Mouse (Mus musculus): Measurements from ENCODE around the gene Cep290. TPM values are rescaled to one million over a fixed set of nuclear protein-coding genes. Genes with fewer than 3 reads are reported as not detected.

Gene Cep290
- polyA plus RNA-seq, 1 experiment, result 0.89 TPM

DNA sequence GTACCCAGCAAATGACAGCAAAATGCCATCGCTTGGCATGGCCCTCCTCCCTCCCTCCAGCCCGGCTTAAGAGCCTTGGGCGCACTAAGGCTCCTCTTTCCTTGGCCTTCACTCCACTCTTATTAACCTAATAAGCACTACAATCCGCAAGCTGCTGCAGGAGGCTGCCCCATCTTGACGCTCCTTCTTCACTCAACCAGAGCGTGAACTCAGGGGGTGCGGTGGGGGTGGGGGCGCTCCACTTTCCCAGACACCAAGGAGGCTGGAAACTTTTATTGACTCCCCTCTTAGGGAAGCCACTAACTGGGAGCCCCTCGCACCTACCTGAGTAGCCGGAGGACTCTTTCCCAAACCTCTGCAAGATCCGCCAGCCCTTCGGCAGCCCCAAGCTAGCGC, 659 bp upstream of the Cep290 start:
- Histone ChIP-seq H3K4me2 (ENCODE audit: low read depth) (peak overlapping the region; percentile 72), H3K79me2 (ENCODE audit: control insufficient read depth, insufficient read depth) (peaks cover 39% of the 10 kb centered on the region), H3ac (ENCODE audit: control insufficient read depth, insufficient read length) (peak overlapping the region; percentile 56), H3K36me3 (ENCODE audit: control insufficient read depth, insufficient read depth) (no peaks in the 10 kb centered on the region), H3K27me3 (ENCODE audit: control insufficient read depth, insufficient read depth, insufficient read length) (no peaks in the 10 kb centered on the region), H3K4me3 (peak overlapping the region; percentile 85)
- TF ChIP-seq E2F4 (IDR thresholded peaks at IDR 0.05; ENCODE audit: insufficient read depth) (no peak), TCF3 (IDR thresholded peaks at IDR 0.05; ENCODE audit: insufficient read length, low read depth) (no peak), MAX (IDR thresholded peaks at IDR 0.05; ENCODE audit: low read depth) (no peak), MYOG (IDR thresholded peaks at IDR 0.05; ENCODE audit: control insufficient read depth in 1 of 3, insufficient read depth in 1 of 3, insufficient read length in 2 of 3, low read depth in 2 of 3) (no peak), POLR2AphosphoS2 (IDR thresholded peaks at IDR 0.05; ENCODE audit: insufficient read length, low read depth) (no peak), CEBPB (IDR thresholded peaks at IDR 0.05; ENCODE audit: insufficient read depth, poor library complexity, severe bottlenecking) (no peak), USF1 (IDR thresholded peaks at IDR 0.05; ENCODE audit: low read depth) (no peak), MYOD1 (IDR thresholded peaks at IDR 0.05; ENCODE audit: control insufficient read depth in 1 of 3, insufficient read length in 2 of 3, low read depth in 2 of 3) (no peak), POLR2A (IDR thresholded peaks at IDR 0.05; ENCODE audit: insufficient read length, low read depth) (no peak), TCF12 (IDR thresholded peaks at IDR 0.05; ENCODE audit: insufficient read depth, poor library complexity, severe bottlenecking) (no peak), REST (IDR thresholded peaks at IDR 0.05; ENCODE audit: insufficient read depth, insufficient read length) (no peak), SRF (IDR thresholded peaks at IDR 0.05; ENCODE audit: control insufficient read depth, insufficient read length, low read depth) (no peak)

DNA sequence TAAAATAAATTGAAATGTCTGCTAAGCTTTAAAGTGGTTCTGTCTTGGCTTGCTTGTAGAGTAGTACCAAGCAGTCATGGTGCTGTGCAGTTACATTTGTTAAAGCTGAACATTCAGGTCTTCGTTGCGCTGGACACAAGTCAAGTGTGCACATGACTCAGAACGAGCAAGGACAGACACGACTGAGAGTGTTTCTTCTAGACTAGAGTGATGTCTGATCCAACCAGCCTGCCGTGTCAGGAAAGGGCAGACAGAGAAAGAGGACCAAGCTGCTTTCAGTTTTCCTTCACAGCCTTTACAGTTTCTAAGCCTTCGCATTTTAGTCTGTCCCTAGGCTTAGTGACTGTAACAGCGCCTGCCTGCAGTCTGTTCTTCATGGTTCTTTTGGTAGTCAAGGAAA, 4.6 kb downstream of the Cep290 start:
- no peak overlapping the region for H3K4me3 ChIP-seq
- H3ac ChIP-seq (ENCODE audit: control insufficient read depth, insufficient read length), result no peak overlapping the region
- H3K27me3 ChIP-seq (ENCODE audit: control insufficient read depth, insufficient read depth, insufficient read length), result no peaks in the 10 kb centered on the region
- no peaks in the 10 kb centered on the region for H3K79me2 ChIP-seq (ENCODE audit: control insufficient read depth, insufficient read depth)
- no peaks in the 10 kb centered on the region for H3K36me3 ChIP-seq (ENCODE audit: control insufficient read depth, insufficient read depth)
- no peak overlapping the region for H3K4me2 ChIP-seq (ENCODE audit: low read depth)
- TF ChIP-seq USF1 (IDR thresholded peaks at IDR 0.05; ENCODE audit: low read depth) (no peak), TCF3 (IDR thresholded peaks at IDR 0.05; ENCODE audit: insufficient read length, low read depth) (no peak), TCF12 (IDR thresholded peaks at IDR 0.05; ENCODE audit: insufficient read depth, poor library complexity, severe bottlenecking) (no peak), MAX (IDR thresholded peaks at IDR 0.05; ENCODE audit: low read depth) (no peak), POLR2A (IDR thresholded peaks at IDR 0.05; ENCODE audit: insufficient read length, low read depth) (no peak), CEBPB (IDR thresholded peaks at IDR 0.05; ENCODE audit: insufficient read depth, poor library complexity, severe bottlenecking) (no peak), SRF (IDR thresholded peaks at IDR 0.05; ENCODE audit: control insufficient read depth, insufficient read length, low read depth) (no peak), MYOG (IDR thresholded peaks at IDR 0.05; ENCODE audit: control insufficient read depth in 1 of 3, insufficient read depth in 1 of 3, insufficient read length in 2 of 3, low read depth in 2 of 3) (no peak), E2F4 (IDR thresholded peaks at IDR 0.05; ENCODE audit: insufficient read depth) (no peak), POLR2AphosphoS2 (IDR thresholded peaks at IDR 0.05; ENCODE audit: insufficient read length, low read depth) (no peak), MYOD1 (IDR thresholded peaks at IDR 0.05; ENCODE audit: control insufficient read depth in 1 of 3, insufficient read length in 2 of 3, low read depth in 2 of 3) (no peak), REST (IDR thresholded peaks at IDR 0.05; ENCODE audit: insufficient read depth, insufficient read length) (no peak)

DNA sequence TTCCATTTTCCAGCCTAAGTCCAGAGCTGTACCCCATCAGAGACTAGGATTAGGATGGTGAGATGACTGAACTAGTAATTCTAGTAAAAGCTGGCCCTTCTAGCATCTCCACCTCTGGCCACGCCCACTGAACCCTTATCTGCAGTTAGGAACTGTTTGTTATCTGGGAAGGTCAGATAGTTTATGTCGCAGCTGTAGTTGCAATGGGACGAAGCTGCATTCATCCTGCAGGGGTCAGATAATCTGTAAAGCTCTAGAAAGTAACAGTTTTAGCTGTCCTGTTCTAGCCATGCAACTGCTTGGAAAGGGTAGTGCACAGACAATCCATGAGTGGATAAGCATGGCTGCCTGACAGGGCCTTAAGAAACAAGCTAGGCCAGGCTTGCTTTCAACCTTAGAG, 11.0 kb downstream of the Cep290 start:
- no peak overlapping the region for H3K4me2 ChIP-seq (ENCODE audit: low read depth)
- H3ac ChIP-seq (ENCODE audit: control insufficient read depth, insufficient read length), result no peak overlapping the region
- H3K36me3 ChIP-seq (ENCODE audit: control insufficient read depth, insufficient read depth), result peaks cover 14% of the 10 kb centered on the region
- no peaks in the 10 kb centered on the region for H3K79me2 ChIP-seq (ENCODE audit: control insufficient read depth, insufficient read depth)
- TF ChIP-seq MAX (IDR thresholded peaks at IDR 0.05; ENCODE audit: low read depth) (no peak), CEBPB (IDR thresholded peaks at IDR 0.05; ENCODE audit: insufficient read depth, poor library complexity, severe bottlenecking) (no peak), MYOG (IDR thresholded peaks at IDR 0.05; ENCODE audit: control insufficient read depth in 1 of 3, insufficient read depth in 1 of 3, insufficient read length in 2 of 3, low read depth in 2 of 3) (no peak), MYOD1 (IDR thresholded peaks at IDR 0.05; ENCODE audit: control insufficient read depth in 1 of 3, insufficient read length in 2 of 3, low read depth in 2 of 3) (no peak), TCF3 (IDR thresholded peaks at IDR 0.05; ENCODE audit: insufficient read length, low read depth) (no peak), POLR2AphosphoS2 (IDR thresholded peaks at IDR 0.05; ENCODE audit: insufficient read length, low read depth) (no peak), USF1 (IDR thresholded peaks at IDR 0.05; ENCODE audit: low read depth) (no peak), REST (IDR thresholded peaks at IDR 0.05; ENCODE audit: insufficient read depth, insufficient read length) (no peak), TCF12 (IDR thresholded peaks at IDR 0.05; ENCODE audit: insufficient read depth, poor library complexity, severe bottlenecking) (no peak), POLR2A (IDR thresholded peaks at IDR 0.05; ENCODE audit: insufficient read length, low read depth) (no peak), SRF (IDR thresholded peaks at IDR 0.05; ENCODE audit: control insufficient read depth, insufficient read length, low read depth) (no peak)
- H3K27me3 ChIP-seq (ENCODE audit: control insufficient read depth, insufficient read depth, insufficient read length), result no peaks in the 10 kb centered on the region
- H3K4me3 ChIP-seq, result no peak overlapping the region

DNA sequence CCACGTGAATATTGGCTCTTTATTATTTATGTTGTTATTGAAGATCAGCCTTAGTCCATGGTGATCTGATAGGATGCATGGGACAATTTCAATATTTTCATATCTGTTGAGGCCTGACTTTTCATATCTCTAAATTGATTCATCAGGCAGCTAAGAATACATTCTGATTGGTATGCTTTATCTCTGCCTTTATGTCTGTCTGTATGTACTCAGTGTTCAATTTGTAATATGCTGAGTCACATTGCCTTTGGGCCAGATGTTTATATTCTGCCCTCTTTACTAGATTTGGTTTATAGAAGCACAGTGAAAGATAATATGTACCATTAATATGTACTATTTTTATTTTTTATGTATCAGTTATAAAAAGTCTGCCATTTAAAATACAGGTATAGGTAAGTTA, 20.8 kb downstream of the Cep290 start:
- no peak overlapping the region for H3K4me3 ChIP-seq
- H3ac ChIP-seq (ENCODE audit: control insufficient read depth, insufficient read length), result no peak overlapping the region
- no peaks in the 10 kb centered on the region for H3K79me2 ChIP-seq (ENCODE audit: control insufficient read depth, insufficient read depth)
- TF ChIP-seq E2F4 (IDR thresholded peaks at IDR 0.05; ENCODE audit: insufficient read depth) (no peak), CEBPB (IDR thresholded peaks at IDR 0.05; ENCODE audit: insufficient read depth, poor library complexity, severe bottlenecking) (no peak), USF1 (IDR thresholded peaks at IDR 0.05; ENCODE audit: low read depth) (no peak), MYOG (IDR thresholded peaks at IDR 0.05; ENCODE audit: control insufficient read depth in 1 of 3, insufficient read depth in 1 of 3, insufficient read length in 2 of 3, low read depth in 2 of 3) (no peak), TCF3 (IDR thresholded peaks at IDR 0.05; ENCODE audit: insufficient read length, low read depth) (no peak), MAX (IDR thresholded peaks at IDR 0.05; ENCODE audit: low read depth) (no peak), POLR2A (IDR thresholded peaks at IDR 0.05; ENCODE audit: insufficient read length, low read depth) (no peak), POLR2AphosphoS2 (IDR thresholded peaks at IDR 0.05; ENCODE audit: insufficient read length, low read depth) (no peak), REST (IDR thresholded peaks at IDR 0.05; ENCODE audit: insufficient read depth, insufficient read length) (no peak), TCF12 (IDR thresholded peaks at IDR 0.05; ENCODE audit: insufficient read depth, poor library complexity, severe bottlenecking) (no peak), SRF (IDR thresholded peaks at IDR 0.05; ENCODE audit: control insufficient read depth, insufficient read length, low read depth) (no peak), MYOD1 (IDR thresholded peaks at IDR 0.05; ENCODE audit: control insufficient read depth in 1 of 3, insufficient read length in 2 of 3, low read depth in 2 of 3) (no peak)
- H3K36me3 ChIP-seq (ENCODE audit: control insufficient read depth, insufficient read depth), result peaks cover 13% of the 10 kb centered on the region
- no peaks in the 10 kb centered on the region for H3K27me3 ChIP-seq (ENCODE audit: control insufficient read depth, insufficient read depth, insufficient read length)
- no peak overlapping the region for H3K4me2 ChIP-seq (ENCODE audit: low read depth)
